Mouse (Mus musculus) urinary bladder, postnatal 0 days (tissue): ENCODE measurements around the gene Lsm11. TPM values are rescaled to one million over a fixed set of nuclear protein-coding genes. Genes with fewer than 3 reads are reported as not detected.

Source experiments
- polyA plus RNA-seq: library from polyadenylated mRNA; unstranded; fragments of >200 nt; fragmentation: Nextera tagmentation; extraction: Ambion mirVana; gene quantifications from 2 replicates; pipeline ENCODE4 v1.2.1, GENCODE M21; 2015

Lsm11 gene
- 3.5 and 4.3 TPM in 2 replicates for polyA plus RNA-seq

GRCm38 (mm10) chr11:45944643-45945156 is at the start of gene Lsm11:
Gene Lsm11, minus strand, starts transcription at chr11:45944935.

GRCm38 (mm10) chr11:45979946-45980892 is 35.5 kb upstream of the Lsm11 start, which contains the start of gene Sox30:
Gene Sox30, plus strand, starts transcription at chr11:45980310.

GRCm38 (mm10) chr11:45955127-45955627 is 10.4 kb upstream of the Lsm11 start, which contains the start of gene Thg1l:
Gene Thg1l, minus strand, starts transcription at chr11:45955494.

Other genes starting within 250 kb of the Lsm11 start
- 42.8 and 49.7 TPM in 2 replicates for gene Clint1, start 92.9 kb downstream of the Lsm11 start, polyA plus RNA-seq
- 7.0 and 7.3 TPM in 2 replicates for gene Thg1l, start 10.6 kb upstream of the Lsm11 start, polyA plus RNA-seq
- gene Sox30, start 35.4 kb upstream of the Lsm11 start, polyA plus RNA-seq: 0.16 and 0.17 TPM in 2 replicates
- gene Gm12166, start 107.4 kb upstream of the Lsm11 start, polyA plus RNA-seq: 5.2 and 5.5 TPM in 2 replicates
- gene Adam19, start 111.1 kb upstream of the Lsm11 start, polyA plus RNA-seq: 14.9 and 18.4 TPM in 2 replicates
- 117 and 131 TPM in 2 replicates for gene Nipal4, start 221.6 kb upstream of the Lsm11 start, polyA plus RNA-seq